Mouse (Mus musculus) kidney, postnatal 4 days (tissue): Measurements from ENCODE around the gene Cox7a2l.
A peak's percentile ranks its signal among the peaks of the same experiment; 100 is the strongest.

Experiments used
- DNase-seq, 2 experiments: peaks; one replicate each; pipeline ENCODE4 v3.0.0; 2021; ENCODE audit warnings: mixed read lengths in 2 of 2

Cox7a2l gene

DNA sequence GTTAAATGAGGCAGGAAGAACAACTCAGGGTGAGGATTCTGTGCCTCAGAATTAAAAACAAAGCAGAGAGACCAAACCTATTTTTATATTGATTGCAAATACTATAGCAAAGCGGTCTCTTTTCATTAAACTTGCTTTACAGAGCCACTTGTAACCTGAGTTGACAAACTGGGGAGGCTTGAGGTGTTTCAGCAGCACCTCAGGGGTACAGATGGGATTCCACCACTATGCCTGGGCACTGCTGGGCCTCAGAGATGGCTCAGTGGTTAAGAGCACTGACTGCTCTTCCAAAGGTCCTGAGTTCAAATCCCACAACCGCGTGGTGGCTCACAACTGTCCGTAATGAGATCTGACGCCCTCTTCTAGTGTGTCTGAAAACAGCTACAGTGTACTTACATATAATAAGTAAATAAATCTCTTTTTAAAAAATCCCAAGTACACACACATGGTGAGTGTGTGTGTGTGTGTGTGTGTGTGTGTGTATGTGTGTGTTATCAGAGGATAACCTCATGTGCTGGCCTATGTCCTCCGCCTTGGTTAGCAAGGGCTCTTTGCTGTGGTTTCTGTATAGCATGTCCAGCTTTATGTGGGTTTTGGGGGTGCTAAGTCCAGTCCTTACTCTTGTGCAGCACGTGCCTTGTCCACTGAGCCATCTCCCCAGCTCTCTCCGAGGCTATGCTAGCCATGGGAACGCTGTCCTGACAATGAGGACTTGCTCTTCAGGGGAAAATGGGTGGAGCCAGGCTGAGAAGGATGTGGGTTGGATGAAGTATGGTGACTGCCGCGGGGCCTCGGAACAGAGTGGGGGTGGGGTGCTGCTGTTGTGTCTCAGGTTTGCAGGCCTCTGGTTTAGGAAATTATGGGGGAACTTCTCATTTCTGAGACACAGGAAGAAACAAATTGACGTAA is 9.7 kb upstream of the Cox7a2l start:
- peak; percentile 70 to 82 for DNase-seq

DNA sequence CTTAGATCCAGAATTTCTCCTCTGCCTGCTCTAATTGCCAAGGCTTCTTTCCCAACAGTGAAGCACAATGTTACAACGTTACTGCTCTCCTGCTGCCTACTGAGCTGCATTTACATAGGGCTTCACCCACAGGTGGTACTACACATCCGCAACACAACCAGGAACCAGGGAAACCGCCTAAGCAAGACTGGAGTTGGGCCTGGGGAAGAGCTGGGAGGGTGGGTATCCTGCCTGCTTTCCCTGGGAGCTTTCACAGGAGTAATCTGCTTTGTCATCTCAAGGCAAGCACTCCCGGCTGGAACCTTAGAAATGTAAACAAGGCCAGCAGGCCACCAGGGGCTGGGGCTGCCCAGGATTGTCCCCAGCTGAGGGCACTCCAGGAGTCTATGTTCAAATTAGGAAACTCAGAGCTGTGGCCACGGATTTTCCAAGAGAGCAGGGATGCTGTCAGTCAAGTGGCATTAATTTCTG is 9.0 kb upstream of the Cox7a2l start:
- peak; percentile 43 to 59 for DNase-seq

DNA sequence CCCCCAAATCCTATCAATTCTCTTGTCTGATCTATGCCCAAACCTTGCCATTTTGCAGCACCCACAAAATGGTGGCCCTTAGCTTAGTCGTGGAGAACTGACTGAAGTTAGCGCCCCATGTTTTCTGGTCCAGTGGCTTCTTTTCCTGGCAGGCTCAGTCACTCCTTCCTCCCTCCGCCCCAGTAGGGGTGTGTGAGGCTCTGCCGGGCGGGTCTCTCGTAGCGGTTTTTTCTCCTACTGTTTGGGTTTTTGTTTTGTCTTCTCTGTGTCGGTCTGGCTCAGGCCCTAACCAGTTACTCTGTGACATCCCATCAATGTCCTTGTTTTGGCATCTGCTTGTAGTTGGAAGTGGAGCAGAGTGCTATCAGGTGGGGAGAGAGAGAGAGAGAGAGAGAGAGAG is 8.5 kb upstream of the Cox7a2l start:
- peak; percentile 33 to 56 for DNase-seq

GRCm38 (mm10) chr17:83524753-83525152 is 7.6 kb upstream of the Cox7a2l start:
- DNase-seq: no peak

DNA sequence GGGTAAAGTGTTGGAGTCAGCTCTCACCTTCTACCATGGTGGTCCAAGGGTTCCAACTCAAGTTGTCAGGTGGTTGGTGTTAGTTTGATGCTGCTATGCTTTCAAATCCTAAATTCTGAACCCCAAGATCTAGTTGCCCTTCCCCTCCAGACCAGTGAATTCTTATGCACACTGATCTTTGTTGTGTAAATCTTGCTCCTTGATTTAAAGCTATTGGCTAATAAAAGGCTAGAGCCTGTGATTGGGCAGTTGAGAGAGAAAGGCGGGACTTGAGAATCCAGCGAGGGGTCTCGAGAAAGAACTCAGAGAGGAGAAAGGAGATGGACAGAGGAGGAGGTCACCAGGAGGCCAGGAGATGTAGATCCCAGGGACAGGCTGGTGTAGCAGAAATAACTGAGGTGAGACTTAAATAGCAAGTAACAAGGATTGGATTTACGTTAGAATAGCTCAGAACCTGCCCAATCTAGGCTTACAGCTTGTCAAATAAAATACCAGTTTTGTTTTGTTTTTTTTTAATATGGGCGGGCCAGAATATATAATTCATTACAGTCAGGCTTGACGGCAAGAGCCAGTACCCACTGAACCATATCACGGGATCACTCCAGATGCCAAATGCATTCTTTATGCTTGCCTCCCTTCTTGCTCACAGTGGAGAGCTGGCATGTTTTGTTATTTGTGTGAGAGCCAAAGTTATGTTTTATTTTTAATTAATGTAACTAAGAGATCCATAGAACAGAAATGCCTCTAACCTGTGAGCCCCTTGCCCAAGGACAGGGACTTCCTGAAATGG is 5.7 kb upstream of the Cox7a2l start:
- DNase-seq: peak in 1 of 2 experiments; percentile 41

- DNase-seq: no peak
Observed at GRCm38 (mm10) chr17:83521881-83522280, 4.8 kb upstream of the Cox7a2l start.

GRCm38 (mm10) chr17:83514213-83514701 is 2.9 kb downstream of the Cox7a2l start:
- peak; percentile 93 to 96 for DNase-seq

- DNase-seq: no peak
Observed at GRCm38 (mm10) chr17:83513655-83514212, 3.4 kb downstream of the Cox7a2l start.

DNA sequence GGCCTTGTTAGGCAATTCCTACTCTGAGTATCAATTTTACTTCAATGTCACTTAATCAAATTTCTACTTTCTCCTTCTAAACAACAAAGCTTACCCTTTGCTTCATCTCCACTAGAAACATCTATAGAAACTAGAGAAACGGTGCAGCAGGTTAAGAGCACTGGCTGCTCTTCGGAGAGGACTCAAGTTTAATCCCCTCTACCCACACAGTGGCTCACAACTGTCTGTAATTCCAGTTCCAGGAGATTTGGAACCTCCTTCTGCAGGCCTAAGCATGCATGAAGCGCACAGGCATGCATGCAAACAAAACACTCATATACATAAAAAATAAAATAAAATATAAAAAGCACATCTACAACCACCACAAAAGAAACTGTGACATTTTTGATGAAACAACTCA is 5.0 kb downstream of the Cox7a2l start:
- DNase-seq: no peak

DNA sequence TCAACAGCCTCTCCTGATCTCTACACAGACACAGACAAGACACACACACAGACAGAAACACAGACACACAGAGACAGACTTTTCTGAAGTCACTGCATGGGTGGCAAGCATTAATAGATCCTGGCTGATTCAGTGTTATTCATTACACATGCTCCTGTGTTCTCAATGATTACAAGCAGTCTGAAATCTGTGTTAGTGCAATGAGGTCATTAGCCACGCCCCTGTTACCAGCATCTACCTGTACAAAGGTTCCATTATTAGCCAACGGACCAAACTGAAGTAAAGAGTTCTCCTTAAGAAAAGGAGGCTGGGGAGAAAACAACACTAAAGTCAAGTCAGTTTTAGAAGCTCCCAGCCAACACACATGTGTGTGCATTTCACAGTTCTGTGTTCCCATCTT is 13.4 kb downstream of the Cox7a2l start:
- no peak for DNase-seq

- no peak for DNase-seq
Observed at GRCm38 (mm10) chr17:83499692-83500091, 17.4 kb downstream of the Cox7a2l start.

DNA sequence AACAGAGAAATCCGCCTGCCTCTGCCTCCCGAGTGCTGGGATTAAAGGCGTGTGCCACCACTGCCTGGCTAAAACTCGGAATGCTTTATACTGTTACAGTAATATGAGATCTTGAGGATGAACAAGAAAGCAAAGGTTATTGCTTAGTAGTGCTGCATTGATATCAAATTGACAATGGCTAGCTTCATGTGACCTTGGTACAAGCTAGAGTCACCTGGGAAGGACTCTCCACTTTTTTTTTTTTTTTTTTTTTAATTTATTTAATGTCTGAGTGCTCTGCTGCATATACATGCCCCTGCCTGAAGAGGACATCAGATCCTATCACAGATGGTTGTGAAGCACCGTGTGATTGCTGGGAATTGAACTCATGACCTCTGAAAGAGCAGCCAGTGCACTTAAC is 18.2 kb downstream of the Cox7a2l start:
- DNase-seq: no peak

GRCm38 (mm10) chr17:83487762-83488161 is 29.4 kb downstream of the Cox7a2l start:
- DNase-seq: no peak

GRCm38 (mm10) chr17:83483784-83484183 is 33.3 kb downstream of the Cox7a2l start:
- no peak for DNase-seq

DNA sequence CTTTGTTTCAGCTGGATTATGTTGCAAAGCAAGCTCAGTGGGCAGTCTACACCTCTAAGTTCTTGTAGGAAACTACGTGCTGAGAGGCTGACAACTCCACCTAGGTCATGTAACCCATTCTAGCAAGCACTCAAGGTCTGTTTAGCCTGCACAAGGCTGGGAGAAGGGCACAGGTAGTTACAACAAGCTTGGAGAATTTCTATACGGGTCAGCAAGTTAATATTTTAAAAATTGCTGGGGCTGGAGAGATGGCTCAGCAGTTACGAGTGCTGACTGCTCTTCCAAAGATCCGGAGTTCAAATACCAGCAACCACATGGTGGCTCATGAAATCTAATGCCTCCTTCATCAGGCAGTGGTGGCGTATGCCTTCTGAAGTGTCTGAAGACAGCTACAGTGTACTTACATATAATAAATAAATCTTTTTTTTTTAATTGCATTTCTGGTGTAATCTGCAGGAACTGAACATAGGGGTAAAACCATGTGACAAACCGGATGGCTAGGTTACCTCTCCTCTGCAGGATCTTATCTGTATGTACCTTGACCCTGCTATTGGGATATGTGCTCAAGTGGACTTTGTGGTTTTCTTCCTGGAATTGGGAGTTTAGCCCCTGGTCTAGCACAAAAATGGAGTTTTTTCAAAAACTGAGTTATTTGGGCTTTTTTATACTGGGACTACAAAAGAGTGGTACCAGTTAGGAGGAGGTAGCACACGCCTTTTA is 34.2 kb downstream of the Cox7a2l start:
- no peak for DNase-seq

DNA sequence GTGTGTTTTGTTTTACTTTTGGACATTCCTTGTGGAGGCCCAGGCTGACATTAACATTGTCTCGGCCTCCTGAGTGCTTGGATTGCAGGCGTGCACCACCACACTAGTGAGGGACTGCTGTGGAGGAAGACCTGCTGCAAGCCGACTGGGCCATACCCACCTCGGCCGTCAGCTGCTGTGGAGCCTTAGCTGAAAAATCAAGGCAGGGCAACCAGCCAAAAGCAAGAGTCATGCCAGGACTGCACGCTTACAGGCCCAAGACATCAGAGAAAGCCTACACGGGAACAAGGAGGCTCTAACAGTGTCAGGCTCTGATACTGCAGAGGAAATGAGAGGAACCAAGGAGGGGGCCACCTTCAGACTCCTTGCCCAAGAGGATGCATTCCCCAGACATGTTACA is 35.6 kb downstream of the Cox7a2l start:
- no peak for DNase-seq

GRCm38 (mm10) chr17:83477089-83477488 is 40.0 kb downstream of the Cox7a2l start:
- DNase-seq: no peak

DNA sequence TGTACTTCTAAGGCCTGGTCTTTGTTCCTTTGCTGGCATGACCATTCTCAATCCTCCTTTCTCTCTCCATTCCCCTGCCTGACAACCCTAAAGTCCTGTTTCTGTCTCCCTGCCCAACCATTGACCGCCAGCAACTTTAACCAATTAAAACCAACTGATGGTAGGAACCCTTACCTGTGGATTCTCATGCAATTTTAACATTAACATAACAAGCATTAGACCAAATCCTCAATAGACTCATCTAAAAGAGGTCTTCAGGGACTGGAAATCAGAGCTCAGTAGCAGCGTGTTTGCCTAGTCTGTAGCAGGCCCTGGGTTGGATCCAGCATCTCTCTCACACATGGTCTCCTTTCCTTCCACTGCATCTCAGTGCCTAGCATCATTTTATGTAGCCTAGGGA is 47.5 kb downstream of the Cox7a2l start:
- no peak for DNase-seq

DNA sequence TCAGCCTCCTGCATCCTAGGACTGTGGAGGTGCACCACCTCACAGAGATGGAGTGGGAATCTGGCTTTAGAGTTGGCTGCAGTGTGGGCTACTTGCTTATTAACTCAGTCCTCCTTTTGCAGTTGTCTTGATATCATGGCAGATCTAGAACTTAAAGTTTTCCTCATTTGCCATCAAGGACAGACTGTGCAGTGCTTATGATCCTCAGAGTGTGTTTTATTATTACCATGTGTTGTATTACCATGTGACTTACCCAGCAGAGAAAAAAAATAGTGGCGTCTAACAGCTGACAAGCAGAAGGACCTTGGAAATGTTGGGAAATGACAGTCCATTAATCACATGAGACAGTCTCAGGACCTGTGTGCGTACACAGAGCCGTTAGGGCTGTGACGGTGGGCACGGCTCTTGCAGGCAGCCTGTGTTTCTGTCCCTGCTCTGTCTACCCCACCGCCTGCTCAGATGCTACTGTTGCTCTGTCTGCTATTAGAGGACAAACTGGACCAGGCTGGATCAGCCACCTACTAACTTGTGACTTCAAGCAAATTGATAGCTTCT is 50.4 kb downstream of the Cox7a2l start:
- DNase-seq: no peak

DNA sequence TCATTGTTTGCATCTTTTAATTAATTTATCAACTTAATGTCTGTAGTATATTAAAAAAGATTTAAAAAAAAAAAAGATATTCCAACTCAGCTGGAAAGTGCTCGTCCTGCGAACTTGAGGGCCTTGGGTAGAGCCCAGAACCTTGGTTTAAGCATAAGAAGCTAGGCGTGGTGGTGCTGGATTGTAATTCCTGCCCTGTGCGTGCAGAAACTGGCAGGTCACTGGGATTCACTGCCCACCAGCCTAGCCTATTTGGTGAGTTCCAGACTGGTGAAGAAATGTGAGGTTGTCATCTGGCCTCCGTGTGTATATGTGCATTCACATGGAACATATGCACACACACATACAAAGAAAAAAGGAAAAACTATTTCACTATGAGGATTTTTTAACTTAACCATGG is 51.2 kb downstream of the Cox7a2l start:
- DNase-seq: no peak

DNA sequence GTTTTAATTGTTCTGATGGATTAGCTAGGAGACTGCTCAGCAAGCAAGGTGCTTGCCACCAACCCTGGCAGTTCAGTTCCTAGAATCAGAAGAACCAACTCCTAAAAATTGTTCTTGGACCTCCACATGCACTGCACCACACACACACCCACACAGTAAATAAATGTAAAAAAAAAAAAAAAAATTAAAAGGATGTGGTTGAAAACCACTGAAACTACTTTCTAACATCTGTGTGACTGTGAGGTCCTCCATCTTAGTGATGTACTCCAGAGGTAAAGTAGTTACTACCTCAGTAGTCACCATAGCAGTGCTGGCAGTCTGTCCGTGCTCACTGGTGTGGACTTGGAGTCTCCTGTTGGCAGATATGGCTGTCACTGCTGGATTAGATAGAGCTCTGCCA is 59.9 kb downstream of the Cox7a2l start:
- DNase-seq: no peak

DNA sequence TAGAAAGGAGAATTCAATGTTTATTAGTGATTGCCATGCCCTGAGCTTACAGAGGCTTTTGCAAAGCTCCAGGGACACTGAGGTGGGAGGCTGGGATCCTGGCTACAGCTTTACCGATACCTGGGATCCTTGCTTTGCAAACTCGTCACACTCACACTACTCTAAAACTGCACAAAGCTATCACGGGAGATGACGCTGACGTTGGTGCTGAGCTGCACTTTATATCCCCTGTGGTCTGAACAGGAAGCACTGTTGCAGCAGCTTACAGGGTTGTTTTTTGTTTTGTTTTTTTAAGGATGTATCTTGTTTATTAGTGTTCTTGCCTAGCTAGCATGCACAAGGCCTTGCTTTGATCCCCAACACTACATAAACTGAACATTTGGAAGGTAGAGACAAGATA is 63.5 kb downstream of the Cox7a2l start:
- no peak for DNase-seq
